8 mouse cellular contexts compared by ENCODE assay signal in genomic region chr4:43711821-43712220, GRCm38 (mm10). TPM values are rescaled to one million over a fixed set of nuclear protein-coding genes. Genes with fewer than 3 reads are reported as not detected.
A peak's percentile ranks its signal among the peaks of the same experiment; 100 is the strongest.
DNase-seq lines count a peak whose midpoint lies in the region; ATAC-seq and TF ChIP-seq lines count a peak whose summit lies in the region.

No protein-coding gene starts in this region.

- H3K4me3 ChIP-seq in kidney, embryonic 16.5 days (ENCODE audit: low read length), result no peak overlapping the region
- H3K4me3 ChIP-seq in bone marrow, adult 2 months (replicated peaks; ENCODE audit: control insufficient read depth, low read depth, low read length), result no peak overlapping the region
- no peak overlapping the region for H3K4me3 ChIP-seq in embryonic fibroblast, embryonic 13.5 days (ENCODE audit: insufficient read depth, low read length)
- H3K4me3 ChIP-seq in left cerebral cortex, adult 2 months, result no peak overlapping the region
- H3K4me3 ChIP-seq in myocyte, result no peak overlapping the region

- H3K9me3 ChIP-seq in kidney, embryonic 16.5 days (ENCODE audit: low read length), result no peaks in the 10 kb centered on the region

- no peak for ATAC-seq in kidney, embryonic 16.5 days (ENCODE audit: low FRiP score, low TSS enrichment)

- H3K4me2 ChIP-seq in kidney, embryonic 16.5 days (replicated peaks; ENCODE audit: low read depth, low read length), result no peak overlapping the region
- no peak overlapping the region for H3K4me2 ChIP-seq in myocyte (ENCODE audit: low read depth)

- TF ChIP-seq CTCF in bone marrow, adult 2 months (IDR thresholded peaks at IDR 0.05; ENCODE audit: control insufficient read depth, insufficient read depth, low read length), result peak; percentile 84
- peak; percentile 45 for TF ChIP-seq CTCF in embryonic fibroblast, embryonic 13.5 days (IDR thresholded peaks at IDR 0.05; ENCODE audit: borderline replicate concordance, insufficient read depth, low read length)
- peak; percentile 90 for TF ChIP-seq CTCF in left cerebral cortex, adult 2 months (IDR thresholded peaks at IDR 0.05)

- H3K9ac ChIP-seq in kidney, embryonic 16.5 days (replicated peaks; ENCODE audit: low read length), result no peak overlapping the region

- H3K27ac ChIP-seq in kidney, embryonic 16.5 days (ENCODE audit: low read length), result no peak overlapping the region
- no peak overlapping the region for H3K27ac ChIP-seq in bone marrow, adult 2 months (ENCODE audit: control insufficient read depth, insufficient read depth, low read depth, low read length, poor library complexity)
- no peak overlapping the region for H3K27ac ChIP-seq in embryonic fibroblast, embryonic 13.5 days (ENCODE audit: insufficient read depth, low read length)
- H3K27ac ChIP-seq in left cerebral cortex, adult 2 months, result no peak overlapping the region

- H3K79me2 ChIP-seq in myocyte (ENCODE audit: control insufficient read depth, insufficient read depth), result no peaks in the 10 kb centered on the region

- peak; percentile 58 for DNase-seq in kidney, adult 11 months
- DNase-seq in heart, postnatal 10 days, result peak; percentile 80 to 92
- peak; percentile 68 to 82 for DNase-seq in left cerebral cortex, adult 2 months (ENCODE audit: extremely low spot score in 1 of 2, low spot score in 2 of 2)
- peak; percentile 96 for DNase-seq in testis, postnatal 10 days (ENCODE audit: low spot score)

- WGBS in kidney, embryonic 16.5 days, result 0% methylated on average over 2 of the region's 2 CpGs
- WGBS in bone marrow, adult 2 months, result under 1% methylated on average over 2 of the region's 2 CpGs

- H3K27me3 ChIP-seq in kidney, embryonic 16.5 days (ENCODE audit: insufficient read depth, low read length), result no peaks in the 10 kb centered on the region
- H3K27me3 ChIP-seq in myocyte (ENCODE audit: control insufficient read depth, insufficient read depth, insufficient read length), result peaks cover 43% of the 10 kb centered on the region

- no peaks in the 10 kb centered on the region for H3K36me3 ChIP-seq in kidney, embryonic 16.5 days (ENCODE audit: insufficient read depth, low read length)
- no peaks in the 10 kb centered on the region for H3K36me3 ChIP-seq in myocyte (ENCODE audit: control insufficient read depth, insufficient read depth)

- intact Hi-C loops in heart, postnatal 10 days (cut with DNase I), result loop anchor here (1.0 to 5.0 kb wide), 3 partner anchors 40 to 280 kb away; no protein-coding TSS in a partner anchor
- intact Hi-C loops in left cerebral cortex, adult 2 months (cut with DNase I), result loop anchor here (1.0 to 10.0 kb wide), 4 partner anchors 40 to 567 kb away; partner anchors contain the start of gene Tesk1

- no peak overlapping the region for H3ac ChIP-seq in myocyte (ENCODE audit: control insufficient read depth, insufficient read length)

- no peak for TF ChIP-seq POLR2A in bone marrow, adult 2 months (IDR thresholded peaks at IDR 0.05; ENCODE audit: borderline replicate concordance, control insufficient read depth, low read depth, low read length)
- no peak for TF ChIP-seq POLR2A in embryonic fibroblast, embryonic 13.5 days (IDR thresholded peaks at IDR 0.05; ENCODE audit: low read depth, low read length)
- TF ChIP-seq POLR2A in myocyte (IDR thresholded peaks at IDR 0.05; ENCODE audit: insufficient read length, low read depth), result no peak

- H3K4me1 ChIP-seq in kidney, embryonic 16.5 days (ENCODE audit: insufficient read depth, low read length), result no peaks in the 10 kb centered on the region
- H3K4me1 ChIP-seq in bone marrow, adult 2 months (ENCODE audit: control insufficient read depth, insufficient read depth, low read length), result no peaks in the 10 kb centered on the region; the same call in 1 of the 2 replicates
- peaks cover 2% of the 10 kb centered on the region; the same call in 1 of the 2 replicates for H3K4me1 ChIP-seq in embryonic fibroblast, embryonic 13.5 days (ENCODE audit: control insufficient read depth, insufficient read depth, low read length)

TF ChIP-seq in myocyte, 11 proteins besides CTCF, POLR2A, EP300 and RAD21:
- TF ChIP-seq MAX (IDR thresholded peaks at IDR 0.05; ENCODE audit: low read depth), result no peak
- TF ChIP-seq SRF (IDR thresholded peaks at IDR 0.05; ENCODE audit: control insufficient read depth, insufficient read length, low read depth), result peak; percentile 16
- TF ChIP-seq CEBPB (IDR thresholded peaks at IDR 0.05; ENCODE audit: insufficient read depth, poor library complexity, severe bottlenecking), result no peak
TF ChIP-seq in myocyte: peak in this region for 1.

RNA-seq across cellular contexts. Expression of gene Olfr71, which starts 1.8 kb away (rescaled TPM):
- polyA plus RNA-seq in kidney, embryonic 16.5 days (2015; fragmentation: Nextera tagmentation; extraction: Ambion mirVana), result not detected in 2 replicates
- not detected in 2 replicates for polyA plus RNA-seq in bone marrow, adult 2 months (2011; ENCODE audit: insufficient read depth, insufficient read length, low replicate concordance, missing spikeins)
- not detected in 2 replicates for polyA plus RNA-seq in embryonic fibroblast, embryonic 13.5 days (2011; ENCODE audit: insufficient read length, low read depth, missing spikeins)
- not detected for total RNA-seq in heart, postnatal 10 days (2021)
- total RNA-seq in left cerebral cortex, adult 2 months (2021), result not detected
- polyA plus RNA-seq in myocyte (2012; fragmentation: generic; extraction: Trizol), result not detected

RNA-seq across cellular contexts. Expression of gene Olfr70, which starts 11.2 kb away (rescaled TPM):
- polyA plus RNA-seq in kidney, embryonic 16.5 days (2015; fragmentation: Nextera tagmentation; extraction: Ambion mirVana), result not detected in 2 replicates
- polyA plus RNA-seq in bone marrow, adult 2 months (2011; ENCODE audit: insufficient read depth, insufficient read length, low replicate concordance, missing spikeins), result not detected in 2 replicates
- polyA plus RNA-seq in embryonic fibroblast, embryonic 13.5 days (2011; ENCODE audit: insufficient read length, low read depth, missing spikeins), result not detected in 2 replicates
- total RNA-seq in heart, postnatal 10 days (2021), result not detected
- not detected for total RNA-seq in left cerebral cortex, adult 2 months (2021)
- polyA plus RNA-seq in myocyte (2012; fragmentation: generic; extraction: Trizol), result not detected

RNA-seq across cellular contexts. Expression of gene Hrct1, which starts 15.2 kb away (rescaled TPM):
- 1.1 and 1.3 TPM in 2 replicates for polyA plus RNA-seq in kidney, embryonic 16.5 days (2015; fragmentation: Nextera tagmentation; extraction: Ambion mirVana)
- 3.1 and 6.3 TPM in 2 replicates for polyA plus RNA-seq in bone marrow, adult 2 months (2011; ENCODE audit: insufficient read depth, insufficient read length, low replicate concordance, missing spikeins)
- polyA plus RNA-seq in embryonic fibroblast, embryonic 13.5 days (2011; ENCODE audit: insufficient read length, low read depth, missing spikeins), result 0.33 and 0.35 TPM in 2 replicates
- total RNA-seq in heart, postnatal 10 days (2021), result 1 to 10 TPM; 4.5 to 6.1 TPM
- 1 to 10 TPM in 1 of 2 experiments, under 1 TPM in 1; 0.87 to 1.1 TPM for total RNA-seq in left cerebral cortex, adult 2 months (2021)
- polyA plus RNA-seq in myocyte (2012; fragmentation: generic; extraction: Trizol), result 0.78 TPM

RNA-seq across cellular contexts. Expression of gene Spaar, which starts 18.0 kb away (rescaled TPM):
- polyA plus RNA-seq in kidney, embryonic 16.5 days (2015; fragmentation: Nextera tagmentation; extraction: Ambion mirVana), result 0.17 and 0.20 TPM in 2 replicates
- 0.63 and 0.80 TPM in 2 replicates for polyA plus RNA-seq in bone marrow, adult 2 months (2011; ENCODE audit: insufficient read depth, insufficient read length, low replicate concordance, missing spikeins)
- not detected in 2 replicates for polyA plus RNA-seq in embryonic fibroblast, embryonic 13.5 days (2011; ENCODE audit: insufficient read length, low read depth, missing spikeins)
- total RNA-seq in heart, postnatal 10 days (2021), result 1 to 10 TPM; 4.2 to 5.1 TPM
- total RNA-seq in left cerebral cortex, adult 2 months (2021), result under 1 TPM; 0.63 to 1.00 TPM
- 0.02 TPM for polyA plus RNA-seq in myocyte (2012; fragmentation: generic; extraction: Trizol)

RNA-seq across cellular contexts. Expression of gene Fam221b, which starts 42.9 kb away (rescaled TPM):
- 1.6 and 3.2 TPM in 2 replicates for polyA plus RNA-seq in kidney, embryonic 16.5 days (2015; fragmentation: Nextera tagmentation; extraction: Ambion mirVana)
- polyA plus RNA-seq in bone marrow, adult 2 months (2011; ENCODE audit: insufficient read depth, insufficient read length, low replicate concordance, missing spikeins), result not detected in 2 replicates
- 0.62 and 0.67 TPM in 2 replicates for polyA plus RNA-seq in embryonic fibroblast, embryonic 13.5 days (2011; ENCODE audit: insufficient read length, low read depth, missing spikeins)
- total RNA-seq in heart, postnatal 10 days (2021), result under 1 TPM; 0.25 to 0.26 TPM
- 1 to 10 TPM; 1.8 to 2.2 TPM for total RNA-seq in left cerebral cortex, adult 2 months (2021)
- polyA plus RNA-seq in myocyte (2012; fragmentation: generic; extraction: Trizol), result 3.4 TPM
